Comparison of ENCODE assay signal across 16 mouse cellular contexts in genomic region chr1:121333986-121334703, GRCm38 (mm10).
"Had no signal": no experiment of that assay in that cellular context is flagged by ENCODE, and none has a peak within 500 bp of the region (broad histone marks: within the 10 kb centered on the region; RNA-seq: fewer than 3 reads in every experiment).

No protein-coding gene starts in this region.

- DNase-seq: gastrocnemius, postnatal 14 days; gastrocnemius, postnatal 36 days; heart, adult 2 months; heart, postnatal 10 days; heart, postnatal 4 days; kidney, adult 11 months; kidney, adult 2 months; kidney, adult 9 months; kidney, postnatal 14 days; kidney, postnatal 36 days; layer of hippocampus, adult 9-11 months; layer of hippocampus, postnatal 36 days; left cerebral cortex, postnatal 4 days had no signal

- ATAC-seq: hindbrain, postnatal 0 days; intestine, embryonic 16.5 days; liver, embryonic 12.5 days had no signal
